Comparison of ENCODE assay signal across 9 mouse cellular contexts in genomic region chr14:56963969-56964734, GRCm38 (mm10).
DNase-seq lines count a peak whose midpoint lies in the region; ATAC-seq and TF ChIP-seq lines count a peak whose summit lies in the region.
"Had no signal": no experiment of that assay in that cellular context is flagged by ENCODE, and none has a peak within 500 bp of the region (broad histone marks: within the 10 kb centered on the region; RNA-seq: fewer than 3 reads in every experiment).

No protein-coding gene starts in this region.

- WGBS in intestine, postnatal 0 days = 67% methylated on average over 2 of the region's 2 CpGs
- 70% methylated on average over 2 of the region's 2 CpGs for WGBS in intestine, embryonic 15.5 days
- 75% methylated on average over 2 of the region's 2 CpGs for WGBS in midbrain, embryonic 15.5 days

- no peaks in the 10 kb centered on the region for H3K4me1 ChIP-seq in intestine, postnatal 0 days (replicated peaks; ENCODE audit: control insufficient read depth, insufficient read depth, low read length)
- H3K4me1 ChIP-seq in intestine, embryonic 15.5 days (replicated peaks) = no peaks in the 10 kb centered on the region
- H3K4me1 ChIP-seq in midbrain, embryonic 15.5 days = no peaks in the 10 kb centered on the region; the same call in 1 of the 2 replicates
- H3K4me1 ChIP-seq: limb, embryonic 15.5 days had no signal

- peak; percentile 84 for TF ChIP-seq CTCF in intestine, postnatal 0 days (IDR thresholded peaks at IDR 0.05; ENCODE audit: low read depth)

- H3K27me3 ChIP-seq in intestine, postnatal 0 days (replicated peaks; ENCODE audit: control insufficient read depth, insufficient read depth, low read length) = no peaks in the 10 kb centered on the region
- H3K27me3 ChIP-seq in intestine, embryonic 15.5 days (replicated peaks) = no peaks in the 10 kb centered on the region
- H3K27me3 ChIP-seq in midbrain, embryonic 15.5 days (replicated peaks) = no peaks in the 10 kb centered on the region
- H3K27me3 ChIP-seq: limb, embryonic 15.5 days had no signal

- no peak overlapping the region for H3K27ac ChIP-seq in intestine, postnatal 0 days (ENCODE audit: low read depth, low read length)
- H3K27ac ChIP-seq in intestine, embryonic 15.5 days = no peak overlapping the region
- no peak overlapping the region for H3K27ac ChIP-seq in midbrain, embryonic 15.5 days
- H3K27ac ChIP-seq: limb, embryonic 15.5 days had no signal

- no peak overlapping the region for H3K4me2 ChIP-seq in intestine, postnatal 0 days (replicated peaks; ENCODE audit: low read depth)
- H3K4me2 ChIP-seq in intestine, embryonic 15.5 days (replicated peaks) = no peak overlapping the region
- no peak overlapping the region for H3K4me2 ChIP-seq in midbrain, embryonic 15.5 days
- H3K4me2 ChIP-seq: limb, embryonic 15.5 days had no signal

- peak; percentile 41 for DNase-seq in A20 (ENCODE audit: low read depth, low spot score)
- DNase-seq in NIH3T3 (ENCODE audit: low read depth) = peak; percentile 73
- DNase-seq in heart, postnatal 10 days = peak; percentile 45 to 70
- no peak for DNase-seq in spleen, adult 12 weeks (ENCODE audit: low spot score)
- DNase-seq in cerebellum, adult 9-11 months = no peak

- ATAC-seq in intestine, postnatal 0 days = no peak
- no peak for ATAC-seq in intestine, embryonic 15.5 days
- peak; percentile 40 for ATAC-seq in midbrain, embryonic 15.5 days (replicated peaks)

- intact Hi-C loops in heart, postnatal 10 days (cut with DNase I) = loop anchor here (1.0 to 10.0 kb wide), 2 partner anchors 96 to 441 kb away; no protein-coding TSS in a partner anchor

- no peak overlapping the region for H3K4me3 ChIP-seq in intestine, postnatal 0 days (ENCODE audit: low read depth, low read length)
- no peak overlapping the region for H3K4me3 ChIP-seq in intestine, embryonic 15.5 days (replicated peaks)
- no peak overlapping the region for H3K4me3 ChIP-seq in midbrain, embryonic 15.5 days
- H3K4me3 ChIP-seq: limb, embryonic 15.5 days had no signal

- 0 out of 2 replicates have a peak, but pooled peaks cover 15% of the 10 kb centered on the region for H3K36me3 ChIP-seq in intestine, postnatal 0 days (ENCODE audit: control insufficient read depth, insufficient read depth)
- H3K36me3 ChIP-seq in intestine, embryonic 15.5 days = no peaks in the 10 kb centered on the region
- peaks cover 15% of the 10 kb centered on the region; the same call in 1 of the 2 replicates for H3K36me3 ChIP-seq in midbrain, embryonic 15.5 days (replicated peaks)

- no peak overlapping the region for H3K9ac ChIP-seq in intestine, postnatal 0 days (ENCODE audit: low read depth, low read length)
- no peak overlapping the region for H3K9ac ChIP-seq in intestine, embryonic 15.5 days
- H3K9ac ChIP-seq in midbrain, embryonic 15.5 days = no peak overlapping the region
- H3K9ac ChIP-seq: limb, embryonic 15.5 days had no signal

- no peaks in the 10 kb centered on the region for H3K9me3 ChIP-seq in intestine, postnatal 0 days (ENCODE audit: control insufficient read depth)
- no peaks in the 10 kb centered on the region for H3K9me3 ChIP-seq in intestine, embryonic 15.5 days
- no peaks in the 10 kb centered on the region for H3K9me3 ChIP-seq in midbrain, embryonic 15.5 days
- H3K9me3 ChIP-seq: limb, embryonic 15.5 days had no signal

Comparison
In these comparisons a context has a peak if more than half of its experiments do, and no peak if none do; other contexts are left out.
1. DNase-seq: peak in A20 (single experiment), NIH3T3 (single experiment) and heart, postnatal 10 days (2 of 2); none in spleen, adult 12 weeks (single experiment) and cerebellum, adult 9-11 months (single experiment).